Mouse (Mus musculus) MN1 (cell line): ENCODE results near the gene Olfr812.
"Not testable (repeated sequence)": the region's sequence is repeated elsewhere in the genome, so short reads cannot be mapped to it uniquely, and the experiment has no call there.

Source experiments
- DNase-seq: peaks from one replicate; pipeline ENCODE4 v3.0.0-alpha.2; 2016; ENCODE audit warnings: low spot score

Gene Olfr812

DNA sequence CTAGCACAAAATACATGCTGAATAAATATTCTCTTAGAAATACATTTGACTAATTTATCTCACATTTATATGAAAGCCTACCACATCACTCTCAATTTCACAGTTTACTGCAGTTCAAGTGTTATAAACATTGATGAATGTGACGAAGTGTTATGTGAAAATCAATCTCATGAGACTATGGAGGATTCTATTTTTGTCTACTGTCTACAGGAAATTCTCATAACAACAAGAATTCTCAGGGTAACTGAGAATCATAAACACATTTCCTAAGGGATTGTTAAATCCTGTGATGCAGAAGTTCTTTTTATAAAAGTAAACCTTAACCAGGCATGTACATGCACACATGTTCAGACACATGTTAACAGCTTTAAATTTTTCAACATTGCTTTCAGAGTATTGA lies at the start of gene Olfr812:
TSS of gene Olfr812 (minus strand) at position 101 of the 400 bp plus-strand sequence.
- no peak for DNase-seq

DNA sequence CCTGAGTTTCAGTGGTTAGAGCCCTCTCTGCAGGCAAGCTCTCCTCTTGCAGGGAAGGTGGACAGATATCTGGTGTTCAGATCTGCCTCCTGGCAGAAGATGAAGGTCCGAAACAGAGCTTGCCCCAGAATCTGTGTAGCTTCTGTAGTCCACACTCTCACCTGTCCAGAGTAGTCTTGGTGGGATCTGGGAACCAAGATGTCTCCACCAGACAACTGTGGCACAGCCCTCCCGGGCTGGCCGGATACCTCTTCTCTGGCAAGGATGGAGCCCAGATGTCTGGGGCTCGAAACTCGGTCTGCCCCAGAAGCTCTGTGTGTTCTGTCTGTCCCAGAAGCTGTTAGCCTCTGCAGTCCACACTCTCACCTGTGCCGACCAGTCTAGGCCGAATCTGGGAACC lies 40.0 kb upstream of the Olfr812 start:
- no peak for DNase-seq

DNA sequence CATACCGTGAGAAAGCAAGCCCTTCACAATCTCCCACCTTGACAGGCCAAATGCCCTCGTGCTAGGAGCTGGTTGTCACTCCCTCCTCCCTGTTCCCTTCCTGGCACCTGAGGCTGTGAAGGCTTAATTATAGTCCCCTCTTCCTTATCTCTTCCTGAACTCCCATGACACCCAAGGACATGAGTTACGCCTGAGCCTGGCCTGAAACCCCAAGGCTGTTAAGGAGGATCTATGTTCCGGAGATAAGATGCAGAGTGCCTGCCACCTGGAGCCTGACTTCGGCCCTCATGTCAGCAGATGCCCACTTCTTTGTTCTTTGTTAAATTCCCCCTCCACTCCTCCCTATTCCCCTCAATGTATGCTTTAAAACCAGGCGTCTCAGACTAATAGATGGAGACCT lies 39.6 kb upstream of the Olfr812 start:
- not testable (repeated sequence) for DNase-seq

DNA sequence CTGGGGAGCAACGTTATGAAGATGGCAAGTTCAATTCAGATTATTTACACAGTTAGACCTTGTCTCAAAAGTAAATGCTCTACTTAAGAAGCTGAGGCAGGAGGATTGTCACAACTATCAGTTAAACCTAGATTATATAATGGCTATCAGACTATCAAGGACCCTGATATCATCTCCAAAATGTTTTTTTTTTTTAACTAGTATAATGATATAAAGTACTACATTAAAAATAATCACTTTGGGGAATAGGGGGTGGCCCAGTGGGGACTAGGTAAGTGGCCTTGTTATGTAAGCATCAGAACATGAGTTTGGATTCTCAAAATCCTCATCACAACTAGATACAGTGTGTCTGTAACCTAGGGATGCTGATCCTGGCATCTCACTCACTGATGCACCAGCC lies 33.9 kb upstream of the Olfr812 start, which contains the start of gene Olfr814:
TSS of gene Olfr814 (minus strand) at position 101 of the 400 bp plus-strand sequence.
- not testable (repeated sequence) for DNase-seq

DNA sequence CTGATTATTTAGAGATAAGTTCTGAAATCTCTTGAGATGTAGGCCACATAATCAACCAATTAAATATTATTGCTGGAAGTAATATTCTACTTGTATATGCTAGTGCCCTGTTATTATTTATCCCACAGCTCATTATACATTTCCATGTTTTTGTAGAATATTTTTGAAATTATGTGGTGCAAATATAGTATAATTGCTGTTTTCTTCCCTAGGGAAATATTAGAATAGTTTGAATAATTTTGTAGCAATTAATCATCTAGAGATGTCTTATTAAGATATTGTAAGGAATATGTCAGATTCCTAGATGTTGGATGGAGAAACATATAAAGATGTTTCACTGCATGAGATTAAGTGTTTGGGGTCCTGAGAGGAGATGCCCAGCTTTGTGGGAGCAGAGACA lies 9.2 kb upstream of the Olfr812 start, which contains the start of gene Olfr813:
TSS of gene Olfr813 (plus strand) at position 301 of the 400 bp plus-strand sequence.
- DNase-seq: no peak

DNA sequence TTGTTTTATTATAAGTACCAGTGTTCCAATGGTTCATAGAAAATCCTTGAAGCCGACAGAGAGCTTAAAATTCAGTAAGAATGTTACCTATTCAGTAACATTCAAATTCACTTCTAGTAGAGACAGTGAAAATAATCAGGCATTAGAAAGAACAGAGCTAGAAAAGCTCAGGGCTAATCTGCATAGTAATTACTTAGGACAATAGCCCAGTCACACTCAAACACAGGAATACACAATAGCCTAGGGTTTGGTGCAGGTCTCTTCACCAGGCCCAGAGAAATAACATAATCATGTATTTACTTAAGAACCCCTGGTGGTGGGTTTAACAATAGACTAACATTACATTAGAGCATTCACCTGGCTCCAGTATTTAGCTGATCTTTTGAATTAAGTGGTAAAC lies 1.4 kb upstream of the Olfr812 start:
- DNase-seq: no peak

DNA sequence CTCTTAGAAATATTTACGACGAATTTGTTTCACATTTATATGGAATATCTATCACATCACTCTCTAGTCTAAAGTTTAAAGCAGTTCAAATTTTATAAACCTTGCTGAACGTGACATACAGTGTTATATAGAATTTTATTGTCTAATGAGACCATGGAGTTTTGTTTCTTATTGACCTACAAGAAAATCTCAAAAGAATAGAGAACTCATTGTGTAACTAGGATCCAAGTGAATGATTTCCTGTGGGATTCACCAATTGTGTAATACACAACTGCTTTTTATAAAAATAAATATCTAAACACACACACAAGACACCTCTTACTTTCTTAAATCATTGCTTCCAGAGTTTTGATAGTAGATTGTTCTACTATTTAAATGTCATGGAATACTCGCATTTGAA lies 41.6 kb downstream of the Olfr812 start, which contains the start of gene Olfr811:
TSS of gene Olfr811 (minus strand) at position 101 of the 400 bp plus-strand sequence.
- DNase-seq: no peak

DNA sequence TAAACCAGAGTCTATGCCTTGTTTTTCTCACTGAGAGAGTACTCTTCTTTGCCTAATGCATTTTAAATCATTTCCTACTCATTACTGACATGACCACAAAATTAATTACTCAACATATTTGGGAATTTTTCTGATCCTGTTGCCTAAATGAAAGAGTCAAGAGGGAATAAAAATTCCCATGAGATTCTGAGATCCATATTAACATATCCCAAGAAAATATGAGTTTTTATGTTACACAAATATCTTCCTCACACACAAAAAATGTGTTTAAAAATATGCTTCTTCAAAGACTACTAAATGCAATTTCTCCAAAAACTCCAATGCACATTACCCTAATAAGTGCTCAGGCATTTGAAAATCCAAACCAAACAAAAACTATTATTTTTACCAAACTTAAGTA lies 51.1 kb downstream of the Olfr812 start, which contains the start of gene Olfr810:
TSS of gene Olfr810 (minus strand) at position 101 of the 400 bp plus-strand sequence.
- DNase-seq: no peak
